Mouse (Mus musculus) embryo, embryonic 11.5 days (tissue): ENCODE data around the gene Dnajb9.
"Not testable (repeated sequence)": the region's sequence is repeated elsewhere in the genome, so short reads cannot be mapped to it uniquely, and the experiment has no call there.

Experiments
- DNase-seq: peaks from one replicate; pipeline ENCODE4 v3.0.0-alpha.2; 2012; ENCODE audit warnings: low read depth, low spot score

Dnajb9 gene

DNA sequence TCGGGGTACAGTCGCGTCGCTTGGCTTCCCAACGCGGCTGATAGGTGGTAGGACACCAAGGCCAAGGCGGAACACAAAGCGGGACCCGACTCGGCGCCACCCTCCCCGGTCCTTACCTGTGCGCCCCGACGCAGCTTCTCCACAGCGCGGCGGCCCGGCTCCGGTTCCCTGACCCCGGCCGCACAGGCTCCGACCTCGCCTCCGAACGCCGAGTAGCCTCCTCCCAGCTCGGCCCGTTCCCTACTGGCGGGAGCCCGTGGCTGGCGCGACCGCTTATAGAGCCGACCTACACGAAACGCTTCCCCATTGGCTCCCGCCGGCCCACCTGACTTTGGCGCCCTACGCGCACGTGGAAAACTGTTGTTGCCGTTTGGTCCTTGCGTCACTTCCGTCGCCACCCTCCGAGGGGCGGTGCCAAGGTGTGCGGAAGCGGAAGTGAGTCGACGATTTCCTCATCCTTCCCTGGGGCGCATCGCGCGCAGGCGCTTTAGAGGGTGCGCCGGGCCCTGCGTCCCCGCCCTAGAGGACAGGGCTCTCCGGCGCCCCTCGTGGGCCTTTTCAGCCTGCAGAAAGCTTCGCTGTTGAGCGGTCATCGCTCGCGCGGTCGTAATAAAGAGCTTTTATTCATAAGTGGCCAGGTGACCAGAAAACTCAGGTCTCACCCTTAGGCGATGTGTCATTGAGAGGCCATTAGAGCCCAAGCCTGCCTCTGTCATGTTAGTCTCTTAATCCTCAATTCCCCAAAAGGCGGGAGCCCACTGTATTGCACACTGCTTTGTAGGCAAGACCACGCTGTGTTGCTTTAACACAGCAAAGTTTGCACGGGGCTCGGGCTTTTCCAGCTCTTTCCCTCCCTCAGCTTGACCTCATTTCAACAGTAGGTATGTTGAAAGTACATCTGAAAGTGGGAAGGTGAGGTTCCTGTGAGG, at the start of gene Dnajb9:
TSS of gene Dnajb9 (minus strand) at position 503 of the 929 bp plus-strand sequence.
- peak; percentile 99 for DNase-seq

DNA sequence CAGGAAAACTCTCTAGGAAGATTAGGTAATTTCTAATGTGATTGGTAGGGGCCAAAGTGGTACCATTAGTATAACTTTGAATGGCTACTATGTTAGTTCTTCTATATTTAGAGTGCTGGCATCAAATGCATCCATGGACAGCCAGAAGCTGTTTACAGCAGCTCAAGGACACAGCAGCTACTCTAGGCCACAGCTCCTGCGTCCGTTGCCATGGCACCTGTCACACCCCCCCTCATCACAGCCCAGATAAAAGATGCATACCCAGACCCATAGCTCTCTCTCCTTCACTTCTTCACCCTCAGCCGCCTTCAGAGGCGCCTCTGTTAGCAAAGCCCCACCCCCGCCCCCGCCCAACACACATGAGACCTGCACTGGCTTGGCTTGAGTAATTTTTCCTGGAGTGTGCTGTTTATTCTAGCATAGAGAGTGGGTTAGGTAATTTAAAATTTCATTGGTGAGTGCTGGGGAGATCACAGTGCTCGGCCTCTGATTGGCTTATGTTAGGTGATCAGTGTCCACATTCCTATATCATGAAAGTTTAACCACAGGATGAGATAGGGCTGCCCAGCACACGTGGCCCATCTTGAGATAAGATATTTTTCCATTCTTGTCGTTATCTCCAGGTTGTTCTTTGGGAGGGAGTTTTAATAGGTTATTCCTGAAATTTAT, 38.3 kb upstream of the Dnajb9 start:
- no peak for DNase-seq

DNA sequence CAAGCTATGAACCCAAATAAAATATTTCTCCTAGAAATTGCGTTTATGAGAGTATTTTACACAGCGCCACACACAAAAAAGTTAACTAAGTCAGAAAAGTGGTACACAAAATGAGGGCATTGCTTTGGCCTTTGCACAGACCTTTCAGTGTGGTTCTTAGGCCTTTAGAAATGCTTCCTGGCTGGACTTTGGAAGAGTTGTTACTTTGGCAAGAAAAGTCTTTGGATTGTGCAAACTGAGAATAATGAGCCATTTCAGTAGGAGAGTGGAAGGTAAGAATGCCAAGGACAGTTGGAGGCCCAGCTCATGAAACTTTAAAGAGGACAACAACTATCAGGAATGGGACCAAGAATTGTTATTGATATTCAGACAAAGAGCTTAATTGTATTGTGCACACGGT, 35.6 kb upstream of the Dnajb9 start:
- no peak for DNase-seq

DNA sequence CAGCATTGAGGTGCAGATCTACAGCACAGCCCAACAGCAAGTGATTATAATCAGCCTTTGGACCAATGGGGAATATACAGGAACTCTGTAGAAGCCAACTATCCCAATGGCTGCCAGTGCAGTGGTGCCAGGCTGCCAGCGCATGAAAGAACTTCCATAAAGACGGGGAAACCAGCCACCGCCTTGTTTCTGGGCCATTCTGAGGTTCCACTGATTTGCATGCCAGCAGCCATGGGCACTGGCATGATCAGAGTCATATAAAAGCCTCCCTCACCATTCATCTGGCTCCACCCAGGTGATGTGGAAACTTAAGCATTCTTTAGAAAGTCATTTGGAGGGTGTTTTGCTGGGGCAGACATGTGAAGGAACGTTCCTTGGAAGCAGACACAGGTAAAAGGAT, 32.3 kb upstream of the Dnajb9 start:
- no peak for DNase-seq

DNA sequence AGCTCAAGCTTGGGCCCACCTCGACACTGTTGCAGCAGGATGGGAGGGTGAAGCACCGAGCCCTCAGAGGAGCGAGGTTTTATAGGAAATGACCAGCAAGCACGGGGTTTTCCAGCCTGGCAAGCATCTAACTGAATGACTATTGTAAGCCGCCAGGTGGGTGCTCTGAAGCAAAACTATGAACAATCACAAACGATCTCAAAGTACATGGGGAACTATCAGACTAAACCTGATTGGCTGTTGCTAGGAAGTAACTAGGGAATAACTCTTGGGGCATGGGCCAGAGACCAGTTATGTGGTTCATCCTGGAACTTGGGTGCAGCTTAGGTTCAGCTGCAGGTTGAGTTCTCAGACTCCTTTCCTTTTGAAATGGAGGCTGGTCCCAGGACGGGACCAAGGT, 31.0 kb upstream of the Dnajb9 start:
- DNase-seq: no peak

DNA sequence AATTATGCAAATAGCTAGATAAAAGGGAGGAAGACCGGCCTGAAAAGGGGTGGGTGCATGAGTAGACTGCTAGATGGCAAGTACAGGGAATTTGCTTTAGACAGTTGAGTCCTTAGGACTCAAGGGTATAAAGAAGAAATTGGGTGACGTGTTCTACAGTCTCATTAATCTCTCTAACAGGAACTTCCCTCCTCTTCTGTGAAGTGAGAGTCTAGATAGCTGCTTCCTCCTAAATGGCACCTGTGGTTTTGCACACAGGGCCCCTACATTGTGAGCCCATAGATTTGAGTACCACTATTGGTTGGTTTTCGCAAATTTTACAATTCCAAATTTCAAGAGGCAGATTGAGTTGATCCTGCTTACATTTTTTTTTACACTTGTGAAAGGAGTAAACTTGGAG, 14.5 kb upstream of the Dnajb9 start:
- no peak for DNase-seq

DNA sequence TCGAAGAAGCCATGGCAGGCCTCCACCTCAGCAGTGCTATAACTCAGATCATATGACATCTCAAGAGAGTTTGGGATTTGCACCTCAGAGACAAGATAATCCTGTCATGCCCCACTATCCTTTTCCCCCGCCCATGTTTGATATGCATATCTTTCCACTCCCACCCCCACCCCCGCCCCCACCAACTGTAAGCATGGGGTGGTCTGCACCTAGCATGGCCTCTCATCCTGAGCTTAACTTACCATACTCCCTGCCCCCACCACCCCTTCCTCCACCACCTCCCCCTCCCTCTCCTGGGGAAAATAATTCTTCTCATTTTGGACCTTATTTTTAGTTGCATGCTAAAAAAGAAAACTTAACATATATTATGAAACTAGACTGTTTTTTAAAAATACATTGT, 12.9 kb upstream of the Dnajb9 start:
- DNase-seq: no peak

DNA sequence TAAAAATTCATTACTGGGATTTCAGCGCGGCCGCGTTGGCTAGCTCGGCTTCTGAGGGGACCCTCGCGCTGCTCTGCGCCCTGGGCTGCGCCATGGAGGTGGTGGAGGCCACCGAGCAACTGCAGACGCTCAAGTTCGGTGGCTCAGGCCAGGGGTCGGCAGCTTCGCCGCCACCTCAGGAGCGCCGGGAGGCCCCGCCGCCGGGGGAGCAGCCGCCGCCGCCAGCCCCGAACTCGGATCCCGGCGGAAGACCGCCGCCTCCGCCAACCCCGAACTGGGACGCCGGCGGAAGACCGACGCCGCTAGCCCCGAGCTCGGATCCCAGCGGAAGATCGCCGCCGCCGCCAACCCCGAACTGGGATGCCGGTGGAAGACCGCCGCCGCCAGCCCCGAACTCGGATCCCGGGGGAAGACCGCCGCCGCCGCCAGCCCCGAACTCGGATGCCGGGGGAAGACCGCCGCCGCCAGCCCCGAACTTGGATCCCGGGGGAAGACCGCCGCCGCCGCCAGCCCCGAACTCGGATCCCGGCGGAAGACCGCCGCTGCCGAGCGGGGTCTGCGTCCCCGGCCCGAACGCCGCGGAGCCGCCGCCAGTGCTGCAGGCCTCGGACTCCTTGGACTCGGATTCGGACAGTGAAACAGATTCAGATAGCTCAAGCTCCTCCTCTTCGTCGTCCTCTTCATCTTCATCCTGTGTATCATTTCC, 11.7 kb upstream of the Dnajb9 start:
- no peak for DNase-seq

DNA sequence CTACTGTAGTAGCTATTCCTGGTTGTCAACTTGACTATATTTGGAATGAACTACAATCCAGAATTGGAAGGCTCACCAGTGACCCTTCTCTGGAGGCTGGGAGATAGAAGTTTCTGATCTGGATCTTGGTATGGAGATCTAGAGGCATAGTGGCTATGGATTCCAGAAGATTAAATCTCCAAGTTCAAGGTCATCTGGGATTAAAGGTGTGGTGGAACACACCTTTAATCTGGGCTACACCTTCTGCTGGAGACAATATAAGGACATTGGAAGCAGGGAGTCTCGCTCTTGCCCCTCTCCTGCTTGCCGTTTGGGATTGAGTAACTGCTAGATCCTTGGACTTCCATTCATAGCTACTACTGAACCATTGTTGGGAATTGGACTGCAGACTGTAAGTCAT, 10.9 kb upstream of the Dnajb9 start, which contains the start of gene Pnpla8:
TSS of gene Pnpla8 (plus strand) at position 301 of the 400 bp plus-strand sequence.
- not testable (repeated sequence) for DNase-seq

DNA sequence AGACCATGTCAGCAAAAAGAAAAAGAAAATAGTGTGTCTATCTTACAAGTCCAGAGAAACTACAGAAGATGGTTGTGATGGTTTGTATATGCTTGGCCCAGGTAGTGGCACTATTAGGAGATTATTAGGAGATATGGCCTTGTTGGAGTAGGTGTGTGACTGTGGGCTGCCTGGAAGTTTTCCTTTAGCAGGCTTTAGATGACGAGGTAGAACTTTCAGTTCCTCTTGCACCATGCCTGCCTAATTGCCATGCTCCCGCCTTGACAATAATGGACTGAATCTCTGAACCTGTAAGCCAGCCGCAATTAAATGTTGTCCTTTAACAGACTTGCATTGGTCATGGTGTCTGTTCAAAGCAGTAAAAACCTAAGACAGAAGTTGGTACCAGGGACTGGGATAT, 1.4 kb upstream of the Dnajb9 start:
- DNase-seq: no peak

DNA sequence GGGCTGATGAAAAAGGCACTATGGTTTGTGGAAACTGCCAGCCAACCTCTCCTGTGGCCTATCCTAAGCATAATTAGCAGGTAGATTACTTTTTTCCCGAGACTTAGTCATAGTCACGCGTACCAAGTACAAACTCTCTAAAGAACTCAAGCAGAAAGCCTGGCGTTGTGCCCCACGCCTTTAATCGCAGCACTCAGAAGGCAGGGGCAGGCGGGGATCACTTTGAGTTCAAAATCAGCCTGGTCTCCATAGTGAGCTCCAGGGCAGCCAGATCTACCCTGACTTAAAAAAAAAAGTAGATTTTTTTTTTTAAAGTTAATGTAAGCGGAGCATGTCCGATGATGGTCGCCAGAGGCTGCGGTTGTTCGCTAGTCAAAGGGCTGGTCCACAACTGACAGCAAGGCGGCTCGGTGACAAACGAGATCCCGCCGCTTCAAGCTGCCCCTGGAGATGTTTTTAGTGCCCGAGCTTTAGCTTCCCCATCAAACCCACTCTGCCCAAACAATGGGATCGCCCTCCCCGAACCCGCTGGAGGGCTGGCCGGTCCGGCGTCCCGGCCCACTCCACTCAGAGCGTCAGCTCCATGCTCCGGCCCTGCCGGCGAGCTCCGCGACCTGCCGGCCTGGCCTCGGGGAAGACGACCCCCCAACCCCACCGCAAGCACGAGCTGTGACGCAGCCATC, 844 bp downstream of the Dnajb9 start:
- no peak for DNase-seq

DNA sequence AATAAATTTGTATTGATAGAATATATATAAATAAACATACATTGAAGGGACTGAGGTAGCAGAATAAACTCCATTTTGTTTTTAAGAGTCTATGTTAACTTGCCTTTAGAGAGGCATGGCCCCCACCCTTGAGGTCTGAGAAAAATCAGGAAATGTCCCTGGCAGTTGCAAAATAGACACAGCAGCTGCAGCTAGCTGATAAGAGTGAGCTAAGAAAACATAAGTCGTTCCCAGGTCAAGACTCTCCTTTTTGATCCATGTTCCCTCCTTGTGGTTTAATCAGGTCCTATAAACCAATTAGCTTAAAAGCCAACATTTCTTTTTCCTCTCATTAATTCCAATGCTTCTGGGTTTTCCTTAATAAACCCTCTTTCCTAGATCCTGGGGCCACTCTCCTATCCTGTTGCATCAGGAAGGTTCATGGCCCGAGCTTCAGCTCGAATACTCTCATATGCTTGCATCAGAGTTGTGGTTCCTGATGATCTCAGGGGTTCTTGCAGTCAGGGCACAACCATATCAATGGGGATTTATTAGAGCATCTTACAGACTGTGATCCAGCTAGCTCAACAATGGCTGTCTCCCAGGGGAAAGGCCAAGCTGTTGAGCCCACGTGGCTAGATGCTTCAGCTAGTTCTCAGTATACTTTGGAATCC, 12.1 kb downstream of the Dnajb9 start:
- DNase-seq: no peak

DNA sequence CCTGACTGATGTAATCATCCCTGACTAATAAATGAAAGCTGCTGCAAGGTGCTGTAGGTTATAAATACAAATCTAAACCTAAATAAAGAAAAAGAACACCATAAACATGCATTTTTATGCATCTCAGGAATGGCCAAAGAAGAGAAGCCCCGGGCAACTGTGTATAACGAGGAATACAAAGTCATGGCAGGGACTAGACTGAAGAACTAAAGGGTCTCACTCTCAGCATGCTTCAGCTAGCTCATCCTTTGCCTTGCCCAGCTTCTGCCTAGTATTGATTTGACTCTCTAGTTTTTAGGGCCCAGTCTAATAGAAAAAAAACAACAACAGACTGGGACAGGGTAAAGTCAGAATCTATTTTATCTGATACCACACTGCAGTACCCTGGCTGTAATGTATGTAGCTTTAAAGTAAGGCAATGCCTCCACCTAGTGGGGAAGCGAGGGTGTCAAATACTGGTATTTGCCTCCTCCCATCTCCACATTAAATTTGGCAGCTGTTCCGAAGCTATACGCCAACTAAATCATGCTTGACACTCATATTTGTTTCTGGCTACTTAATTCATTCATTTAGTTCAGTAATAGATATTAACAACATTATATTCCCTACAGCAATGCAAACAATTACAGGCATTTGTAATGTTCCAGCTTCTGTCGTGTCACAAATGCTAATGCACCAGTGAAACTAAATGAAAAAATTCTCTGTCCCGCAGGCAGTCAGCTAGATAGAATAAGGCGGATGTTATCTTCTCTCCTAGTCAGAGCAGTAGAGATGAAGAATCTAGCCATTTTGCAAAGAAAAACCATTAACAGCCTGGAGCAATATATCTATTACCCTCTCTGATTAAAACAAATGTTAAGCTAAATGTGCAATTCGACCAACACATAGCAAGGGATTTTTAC, 28.8 kb downstream of the Dnajb9 start:
- peak; percentile 29 for DNase-seq

DNA sequence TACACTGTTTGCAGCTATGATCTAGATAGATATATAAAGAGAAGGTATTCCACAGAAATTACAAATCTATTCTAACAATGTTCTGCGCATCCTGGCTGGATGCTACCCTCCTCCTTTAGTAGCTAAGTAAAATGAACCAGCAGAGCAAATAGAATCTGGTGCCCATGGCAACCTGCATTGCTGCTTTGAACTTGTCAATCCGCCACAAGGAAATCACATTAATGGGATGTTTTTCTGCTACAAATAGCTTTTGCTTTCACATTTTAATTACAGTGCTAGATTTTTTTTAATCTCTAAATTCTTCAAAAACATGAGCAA, 33.1 kb downstream of the Dnajb9 start:
- no peak for DNase-seq

DNA sequence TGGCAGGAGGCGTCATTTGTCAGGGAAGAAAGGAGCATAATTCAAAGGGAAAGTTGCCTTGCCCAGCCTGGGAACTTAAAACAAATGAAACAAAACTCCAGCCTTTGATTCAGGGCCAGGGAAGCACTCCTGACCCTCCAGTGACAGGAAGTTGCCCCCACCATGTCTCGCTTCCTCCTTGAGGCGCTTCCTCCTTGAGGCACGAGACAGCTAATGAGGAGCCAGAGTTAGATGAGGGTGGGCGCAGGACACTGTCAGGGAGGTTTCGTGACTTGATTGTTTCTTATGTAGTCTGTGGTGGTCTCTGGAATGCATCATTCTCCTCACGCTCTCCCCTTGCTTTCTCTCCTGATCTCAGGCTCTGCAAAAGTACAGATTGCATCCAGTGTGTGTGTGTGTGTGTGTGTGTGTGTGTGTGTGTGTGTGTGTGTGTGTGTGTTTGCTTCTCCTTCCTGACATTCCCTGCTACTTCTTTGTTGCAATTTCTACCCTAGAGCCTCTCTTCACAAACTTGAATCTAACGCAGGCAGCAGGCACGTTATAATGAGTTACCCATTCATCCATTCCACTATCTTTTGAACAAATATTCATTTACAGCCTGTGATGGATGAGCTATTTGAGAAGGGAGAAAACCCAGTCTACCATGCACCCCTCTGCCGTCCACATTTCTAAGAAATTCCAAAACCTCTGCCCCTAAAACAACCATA, 33.6 kb downstream of the Dnajb9 start:
- DNase-seq: no peak

DNA sequence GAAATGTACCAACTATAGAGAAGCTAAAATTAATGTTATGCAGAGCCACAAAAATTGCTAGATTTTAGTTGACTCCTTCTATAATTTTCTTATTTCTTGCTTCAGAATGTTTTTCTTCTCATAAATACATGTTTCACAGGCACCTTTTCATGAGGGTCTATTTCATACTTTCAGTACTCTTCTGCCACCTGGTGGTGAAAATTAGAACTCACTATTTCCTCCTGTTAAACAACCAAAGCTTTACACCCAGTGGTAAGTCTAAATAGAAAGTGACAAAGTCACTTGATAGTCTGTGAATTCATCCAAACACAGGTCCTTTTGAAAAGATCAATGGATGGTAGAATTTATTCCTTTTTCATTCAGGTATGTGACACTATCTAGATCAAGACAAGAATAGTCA, 43.2 kb downstream of the Dnajb9 start:
- DNase-seq: peak; percentile 51

DNA sequence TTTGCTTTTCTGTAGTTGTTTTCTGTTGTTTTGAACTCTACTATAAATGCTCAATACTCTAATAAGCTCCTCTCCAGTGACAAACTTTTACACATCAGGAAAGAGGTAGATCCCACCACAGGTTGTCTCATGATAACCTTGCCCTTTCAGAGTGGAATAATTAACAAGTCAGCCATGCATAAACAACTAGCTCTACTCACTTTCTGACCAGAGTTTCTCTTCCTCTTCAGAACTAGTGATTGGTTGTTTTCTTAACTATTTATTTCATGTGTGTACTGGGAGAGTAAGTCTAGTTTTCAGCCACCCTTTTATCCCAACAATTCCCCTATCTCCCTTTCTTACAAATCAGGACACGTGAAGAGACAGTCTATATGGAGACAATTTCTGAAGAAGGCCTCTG, 50.8 kb downstream of the Dnajb9 start:
- no peak for DNase-seq
